Mouse (Mus musculus): ENCODE measurements at regions not wholly inside any gene's neighbourhood (a gene's known extent, or its start where the extent isn't known, plus 50 kb on each side); places are given as distances from the start of the nearest gene placed in this dataset.
"Not testable (repeated sequence)": the region's sequence is repeated elsewhere in the genome, so short reads cannot be mapped to it uniquely, and the experiment has no call there.

GRCm38 (mm10) chr12:69467363-69467762, 95.1 kb upstream of the Gm9887 start:
- no peak for ATAC-seq (ENCODE audit: insufficient number of reproducible peaks, insufficient read depth, low FRiP score, low read depth)
- WGBS: 64% methylated on average over 4 of the region's 4 CpGs
- Histone ChIP-seq H3K4me3 (ENCODE audit: low read depth, low read length) (no peak overlapping the region), H3K9ac (replicated peaks; ENCODE audit: low read depth, low read length) (no peak overlapping the region), H3K27ac (ENCODE audit: low read length) (no peak overlapping the region), H3K9me3 (ENCODE audit: control insufficient read depth, low read depth, low read length) (0 out of 2 replicates have a peak, but pooled peaks cover 3% of the 10 kb centered on the region), H3K36me3 (ENCODE audit: control insufficient read depth, insufficient read depth, low read length) (no peaks in the 10 kb centered on the region), H3K4me2 (replicated peaks; ENCODE audit: low read depth, low read length) (no peak overlapping the region), H3K4me1 (ENCODE audit: control insufficient read depth, insufficient read depth, low read length) (peaks cover 6% of the 10 kb centered on the region; the same call in 1 of the 2 replicates), H3K27me3 (ENCODE audit: control insufficient read depth, insufficient read depth, low read length) (no peaks in the 10 kb centered on the region)

GRCm38 (mm10) chr12:69464906-69465305, 92.6 kb upstream of the Gm9887 start:
- no peak overlapping the region for H3K9ac ChIP-seq (replicated peaks; ENCODE audit: low read depth, low read length)
- no peak overlapping the region for H3K4me2 ChIP-seq (replicated peaks; ENCODE audit: low read depth, low read length)
- no peak overlapping the region for H3K4me3 ChIP-seq (ENCODE audit: low read depth, low read length)
- H3K9me3 ChIP-seq (ENCODE audit: control insufficient read depth, low read depth, low read length): no peaks in the 10 kb centered on the region
- H3K27ac ChIP-seq (ENCODE audit: low read length): no peak overlapping the region
- ATAC-seq (ENCODE audit: insufficient number of reproducible peaks, insufficient read depth, low FRiP score, low read depth): no peak
- 78% methylated on average over 8 of the region's 8 CpGs for WGBS
- H3K36me3 ChIP-seq (ENCODE audit: control insufficient read depth, insufficient read depth, low read length): no peaks in the 10 kb centered on the region
- peaks cover 5% of the 10 kb centered on the region; the same call in 1 of the 2 replicates for H3K4me1 ChIP-seq (ENCODE audit: control insufficient read depth, insufficient read depth, low read length)
- no peaks in the 10 kb centered on the region for H3K27me3 ChIP-seq (ENCODE audit: control insufficient read depth, insufficient read depth, low read length)

GRCm38 (mm10) chr12:69463327-69463726, 91.1 kb upstream of the Gm9887 start:
- H3K9me3 ChIP-seq (ENCODE audit: control insufficient read depth, low read depth, low read length); H3K4me3 ChIP-seq (ENCODE audit: low read depth, low read length); ATAC-seq (ENCODE audit: insufficient number of reproducible peaks, insufficient read depth, low FRiP score, low read depth); H3K27me3 ChIP-seq (ENCODE audit: control insufficient read depth, insufficient read depth, low read length); H3K27ac ChIP-seq (ENCODE audit: low read length); H3K36me3 ChIP-seq (ENCODE audit: control insufficient read depth, insufficient read depth, low read length); H3K4me1 ChIP-seq (ENCODE audit: control insufficient read depth, insufficient read depth, low read length); H3K9ac ChIP-seq (replicated peaks; ENCODE audit: low read depth, low read length); H3K4me2 ChIP-seq (replicated peaks; ENCODE audit: low read depth, low read length): not testable (repeated sequence)
- WGBS: 97% methylated on average over 6 of the region's 6 CpGs

GRCm38 (mm10) chr12:69461888-69462840, 89.9 kb upstream of the Gm9887 start:
- 21% methylated on average over 30 of the region's 30 CpGs for WGBS

GRCm38 (mm10) chr12:69460552-69461079, 88.4 kb upstream of the Gm9887 start:
- Histone ChIP-seq H3K27me3 (ENCODE audit: control insufficient read depth, insufficient read depth, low read length) (no peaks in the 10 kb centered on the region), H3K4me1 (ENCODE audit: control insufficient read depth, insufficient read depth, low read length) (peaks cover 9% of the 10 kb centered on the region), H3K9me3 (ENCODE audit: control insufficient read depth, low read depth, low read length) (no peaks in the 10 kb centered on the region), H3K27ac (ENCODE audit: low read length) (0 out of 2 replicates have a peak overlapping the region, but pooled peaks have one; percentile 27), H3K4me3 (ENCODE audit: low read depth, low read length) (no peak overlapping the region), H3K4me2 (replicated peaks; ENCODE audit: low read depth, low read length) (no peak overlapping the region), H3K9ac (replicated peaks; ENCODE audit: low read depth, low read length) (no peak overlapping the region), H3K36me3 (ENCODE audit: control insufficient read depth, insufficient read depth, low read length) (no peaks in the 10 kb centered on the region)
- ATAC-seq (ENCODE audit: insufficient number of reproducible peaks, insufficient read depth, low FRiP score, low read depth): no peak
- 75% methylated on average over 3 of the region's 3 CpGs for whole genome bisulfite sequencing

More at GRCm38 (mm10) chr12:69461888-69462840, 89.9 kb upstream of the Gm9887 start:
- Histone ChIP-seq H3K36me3 (ENCODE audit: control insufficient read depth, insufficient read depth, low read length) (no peaks in the 10 kb centered on the region), H3K4me3 (ENCODE audit: low read depth, low read length) (peak overlapping the region; percentile 32), H3K9ac (replicated peaks; ENCODE audit: low read depth, low read length) (peak overlapping the region; percentile 11; the same call in 1 of the 2 replicates), H3K4me2 (replicated peaks; ENCODE audit: low read depth, low read length) (peak overlapping the region; percentile 48), H3K9me3 (ENCODE audit: control insufficient read depth, low read depth, low read length) (no peaks in the 10 kb centered on the region), H3K27me3 (ENCODE audit: control insufficient read depth, insufficient read depth, low read length) (no peaks in the 10 kb centered on the region), H3K4me1 (ENCODE audit: control insufficient read depth, insufficient read depth, low read length) (peaks cover 11% of the 10 kb centered on the region), H3K27ac (ENCODE audit: low read length) (peak overlapping the region; percentile 74)
- ATAC-seq (ENCODE audit: insufficient number of reproducible peaks, insufficient read depth, low FRiP score, low read depth): peak; percentile 81; the same call in 1 of the 2 replicates

GRCm38 (mm10) chr12:69458170-69458841, 86.0 kb upstream of the Gm9887 start:
- Histone ChIP-seq H3K27me3 (ENCODE audit: control insufficient read depth, insufficient read depth, low read length) (no peaks in the 10 kb centered on the region), H3K4me1 (ENCODE audit: control insufficient read depth, insufficient read depth, low read length) (peaks cover 9% of the 10 kb centered on the region), H3K4me3 (ENCODE audit: low read depth, low read length) (no peak overlapping the region), H3K9ac (replicated peaks; ENCODE audit: low read depth, low read length) (no peak overlapping the region), H3K36me3 (ENCODE audit: control insufficient read depth, insufficient read depth, low read length) (no peaks in the 10 kb centered on the region), H3K27ac (ENCODE audit: low read length) (peak overlapping the region; percentile 58; the same call in 1 of the 2 replicates), H3K4me2 (replicated peaks; ENCODE audit: low read depth, low read length) (0 out of 2 replicates have a peak overlapping the region, but pooled peaks have one; percentile 16), H3K9me3 (ENCODE audit: control insufficient read depth, low read depth, low read length) (no peaks in the 10 kb centered on the region)
- WGBS: 33% methylated on average over 14 of the region's 14 CpGs
- peak; percentile 21; the same call in 1 of the 2 replicates for ATAC-seq (ENCODE audit: insufficient number of reproducible peaks, insufficient read depth, low FRiP score, low read depth)

GRCm38 (mm10) chr12:69456746-69457145, 84.5 kb upstream of the Gm9887 start:
- WGBS: 93% methylated on average over 3 of the region's 3 CpGs
- no peaks in the 10 kb centered on the region for H3K9me3 ChIP-seq (ENCODE audit: control insufficient read depth, low read depth, low read length)
- H3K4me1 ChIP-seq (ENCODE audit: control insufficient read depth, insufficient read depth, low read length): peaks cover 9% of the 10 kb centered on the region
- no peaks in the 10 kb centered on the region for H3K27me3 ChIP-seq (ENCODE audit: control insufficient read depth, insufficient read depth, low read length)
- no peak overlapping the region for H3K4me3 ChIP-seq (ENCODE audit: low read depth, low read length)
- H3K4me2 ChIP-seq (replicated peaks; ENCODE audit: low read depth, low read length): no peak overlapping the region
- no peak for ATAC-seq (ENCODE audit: insufficient number of reproducible peaks, insufficient read depth, low FRiP score, low read depth)
- H3K36me3 ChIP-seq (ENCODE audit: control insufficient read depth, insufficient read depth, low read length): no peaks in the 10 kb centered on the region
- no peak overlapping the region for H3K9ac ChIP-seq (replicated peaks; ENCODE audit: low read depth, low read length)
- H3K27ac ChIP-seq (ENCODE audit: low read length): no peak overlapping the region

- no peak for ATAC-seq (ENCODE audit: insufficient number of reproducible peaks, insufficient read depth, low FRiP score, low read depth)
- no peak overlapping the region for H3K27ac ChIP-seq (ENCODE audit: low read length)
- H3K4me2 ChIP-seq (replicated peaks; ENCODE audit: low read depth, low read length): no peak overlapping the region
- H3K4me3 ChIP-seq (ENCODE audit: low read depth, low read length): no peak overlapping the region
- H3K36me3 ChIP-seq (ENCODE audit: control insufficient read depth, insufficient read depth, low read length): no peaks in the 10 kb centered on the region
- peaks cover 13% of the 10 kb centered on the region for H3K4me1 ChIP-seq (ENCODE audit: control insufficient read depth, insufficient read depth, low read length)
- H3K9ac ChIP-seq (replicated peaks; ENCODE audit: low read depth, low read length): no peak overlapping the region
- no peaks in the 10 kb centered on the region for H3K27me3 ChIP-seq (ENCODE audit: control insufficient read depth, insufficient read depth, low read length)
- H3K9me3 ChIP-seq (ENCODE audit: control insufficient read depth, low read depth, low read length): no peaks in the 10 kb centered on the region
- 86% methylated on average over 12 of the region's 12 CpGs for WGBS
Measured at GRCm38 (mm10) chr12:69456116-69456515, 83.9 kb upstream of the Gm9887 start.

All from stomach, embryonic 14.5 days (tissue).